Mouse (Mus musculus): ENCODE measurements at regions not wholly inside any gene's neighbourhood (a gene's known extent, or its start where the extent isn't known, plus 50 kb on each side); places are given as distances from the start of the nearest gene placed in this dataset.

DNA sequence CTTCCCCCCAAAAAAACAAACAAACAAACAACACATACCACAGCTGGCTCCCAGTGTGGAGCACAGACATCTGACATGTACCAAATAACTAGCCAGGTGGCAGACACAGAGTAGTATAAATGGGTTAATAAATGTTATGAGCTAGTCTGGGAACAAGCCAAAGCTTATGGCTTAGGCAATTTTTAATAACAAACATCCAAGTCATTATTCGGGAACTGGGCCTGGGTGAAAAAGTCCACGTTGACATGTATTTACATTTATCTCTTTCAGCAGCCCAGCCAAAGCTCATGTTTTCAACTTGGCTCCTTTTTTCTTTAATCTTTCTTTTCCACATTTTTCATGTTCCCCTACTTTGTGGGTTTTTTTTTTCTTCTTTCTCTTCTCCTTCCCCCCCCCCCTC lies 543.4 kb downstream of the Brinp1 start:
- Histone ChIP-seq H3K4me2 (replicated peaks; ENCODE audit: low read depth, low read length) (no peak overlapping the region), H3K4me1 (ENCODE audit: insufficient read depth, low read depth, low read length) (no peaks in the 10 kb centered on the region), H3K9me3 (ENCODE audit: low read length) (no peaks in the 10 kb centered on the region), H3K27me3 (replicated peaks; ENCODE audit: insufficient read depth, low read length) (no peaks in the 10 kb centered on the region), H3K4me3 (ENCODE audit: low read depth, low read length) (no peak overlapping the region), H3K27ac (ENCODE audit: low read length) (no peak overlapping the region), H3K9ac (replicated peaks; ENCODE audit: low read depth) (no peak overlapping the region), H3K36me3 (ENCODE audit: insufficient read depth, low read length) (no peaks in the 10 kb centered on the region)
- TF ChIP-seq EP300 (IDR thresholded peaks at IDR 0.05) (no peak), CTCF (IDR thresholded peaks at IDR 0.05) (no peak)
- DNase-seq (ENCODE audit: low spot score), result no peak
- WGBS, result 60% methylated on average over 2 of the region's 2 CpGs
- ATAC-seq, result no peak

- no peak for ATAC-seq
- 61% methylated on average over 3 of the region's 3 CpGs for WGBS
- Histone ChIP-seq H3K27me3 (replicated peaks; ENCODE audit: insufficient read depth, low read length) (no peaks in the 10 kb centered on the region), H3K9me3 (ENCODE audit: low read length) (no peaks in the 10 kb centered on the region), H3K36me3 (ENCODE audit: insufficient read depth, low read length) (no peaks in the 10 kb centered on the region), H3K9ac (replicated peaks; ENCODE audit: low read depth) (no peak overlapping the region), H3K4me3 (ENCODE audit: low read depth, low read length) (no peak overlapping the region), H3K4me2 (replicated peaks; ENCODE audit: low read depth, low read length) (no peak overlapping the region), H3K4me1 (ENCODE audit: insufficient read depth, low read depth, low read length) (no peaks in the 10 kb centered on the region), H3K27ac (ENCODE audit: low read length) (no peak overlapping the region)
- TF ChIP-seq CTCF (IDR thresholded peaks at IDR 0.05), result no peak
- no peak for TF ChIP-seq EP300 (IDR thresholded peaks at IDR 0.05)
- no peak for DNase-seq (ENCODE audit: low spot score)
Measured at GRCm38 (mm10) chr4:68404364-68404763, 549.8 kb downstream of the Brinp1 start.

- H3K36me3 ChIP-seq (ENCODE audit: insufficient read depth, low read length), result no peaks in the 10 kb centered on the region
- WGBS, result 89% methylated on average over 7 of the region's 7 CpGs
Measured at GRCm38 (mm10) chr4:68387097-68387496, 567.1 kb downstream of the Brinp1 start.

DNA sequence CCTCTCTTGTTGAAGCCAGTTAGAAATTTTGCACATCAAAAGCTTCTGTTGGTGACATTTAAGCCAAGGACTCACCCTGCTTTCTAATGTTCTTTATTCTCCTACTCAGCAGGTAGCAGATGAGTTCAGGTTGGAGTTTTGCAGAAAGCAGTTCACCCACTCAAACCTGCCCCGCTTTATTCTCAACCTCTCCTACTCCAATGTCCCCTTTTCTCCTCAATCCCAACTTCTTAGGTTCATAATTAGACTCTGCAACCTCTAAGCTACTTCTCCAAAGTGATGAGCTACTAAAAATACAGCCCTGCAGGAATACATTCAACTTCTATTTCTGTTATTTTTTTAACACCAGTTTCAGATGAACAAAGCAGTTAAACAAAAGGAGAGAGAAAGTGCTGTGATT lies 572.2 kb downstream of the Brinp1 start:
- H3K9ac ChIP-seq (replicated peaks; ENCODE audit: low read depth), result no peak overlapping the region
- ATAC-seq (no peak), DNase-seq (ENCODE audit: low spot score) (no peak)
- no peak overlapping the region for H3K4me2 ChIP-seq (replicated peaks; ENCODE audit: low read depth, low read length)
- no peak for TF ChIP-seq CTCF (IDR thresholded peaks at IDR 0.05)
- no peak for TF ChIP-seq EP300 (IDR thresholded peaks at IDR 0.05)
- no peaks in the 10 kb centered on the region for H3K36me3 ChIP-seq (ENCODE audit: insufficient read depth, low read length)
- WGBS, result 83% methylated on average over 1 of the region's 1 CpGs
- no peak overlapping the region for H3K4me3 ChIP-seq (ENCODE audit: low read depth, low read length)
- no peaks in the 10 kb centered on the region for H3K27me3 ChIP-seq (replicated peaks; ENCODE audit: insufficient read depth, low read length)
- no peak overlapping the region for H3K27ac ChIP-seq (ENCODE audit: low read length)
- H3K4me1 ChIP-seq (ENCODE audit: insufficient read depth, low read depth, low read length), result no peaks in the 10 kb centered on the region
- H3K9me3 ChIP-seq (ENCODE audit: low read length), result no peaks in the 10 kb centered on the region

More at GRCm38 (mm10) chr4:68387097-68387496, 567.1 kb downstream of the Brinp1 start:
- no peak overlapping the region for H3K4me2 ChIP-seq (replicated peaks; ENCODE audit: low read depth, low read length)
- no peak overlapping the region for H3K4me3 ChIP-seq (ENCODE audit: low read depth, low read length)
- H3K9me3 ChIP-seq (ENCODE audit: low read length), result no peaks in the 10 kb centered on the region
- no peak overlapping the region for H3K9ac ChIP-seq (replicated peaks; ENCODE audit: low read depth)
- no peaks in the 10 kb centered on the region for H3K27me3 ChIP-seq (replicated peaks; ENCODE audit: insufficient read depth, low read length)
- H3K4me1 ChIP-seq (ENCODE audit: insufficient read depth, low read depth, low read length), result no peaks in the 10 kb centered on the region
- TF ChIP-seq CTCF (IDR thresholded peaks at IDR 0.05) (no peak), EP300 (IDR thresholded peaks at IDR 0.05) (no peak)
- H3K27ac ChIP-seq (ENCODE audit: low read length), result no peak overlapping the region
- ATAC-seq (no peak), DNase-seq (ENCODE audit: low spot score) (no peak)

DNA sequence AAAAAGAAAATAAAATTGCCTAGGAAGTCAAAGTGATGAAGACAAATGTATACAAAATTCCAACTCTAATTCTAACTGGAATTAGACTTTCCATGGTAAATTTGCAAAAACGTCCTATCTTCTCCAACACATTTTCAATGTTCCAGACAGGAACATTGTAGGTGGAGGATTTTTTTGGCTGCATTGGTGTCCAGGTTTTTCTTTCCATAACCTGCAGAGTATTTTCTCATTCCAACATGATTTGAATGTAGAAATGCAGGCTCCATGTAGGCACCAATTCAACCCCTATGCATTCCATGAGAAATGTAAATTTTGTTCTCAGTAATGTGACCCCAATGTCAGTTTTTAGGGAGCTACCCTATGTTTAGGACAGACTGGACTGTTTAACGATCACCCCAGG lies 586.2 kb downstream of the Brinp1 start:
- Histone ChIP-seq H3K27me3 (replicated peaks; ENCODE audit: insufficient read depth, low read length) (no peaks in the 10 kb centered on the region), H3K36me3 (ENCODE audit: insufficient read depth, low read length) (no peaks in the 10 kb centered on the region), H3K9me3 (ENCODE audit: low read length) (no peaks in the 10 kb centered on the region), H3K4me3 (ENCODE audit: low read depth, low read length) (no peak overlapping the region), H3K27ac (ENCODE audit: low read length) (no peak overlapping the region), H3K4me1 (ENCODE audit: insufficient read depth, low read depth, low read length) (no peaks in the 10 kb centered on the region), H3K4me2 (replicated peaks; ENCODE audit: low read depth, low read length) (no peak overlapping the region), H3K9ac (replicated peaks; ENCODE audit: low read depth) (no peak overlapping the region)
- ATAC-seq, result no peak
- TF ChIP-seq CTCF (IDR thresholded peaks at IDR 0.05) (no peak), EP300 (IDR thresholded peaks at IDR 0.05) (no peak)
- WGBS, result 67% methylated on average over 2 of the region's 2 CpGs
- no peak for DNase-seq (ENCODE audit: low spot score)

DNA sequence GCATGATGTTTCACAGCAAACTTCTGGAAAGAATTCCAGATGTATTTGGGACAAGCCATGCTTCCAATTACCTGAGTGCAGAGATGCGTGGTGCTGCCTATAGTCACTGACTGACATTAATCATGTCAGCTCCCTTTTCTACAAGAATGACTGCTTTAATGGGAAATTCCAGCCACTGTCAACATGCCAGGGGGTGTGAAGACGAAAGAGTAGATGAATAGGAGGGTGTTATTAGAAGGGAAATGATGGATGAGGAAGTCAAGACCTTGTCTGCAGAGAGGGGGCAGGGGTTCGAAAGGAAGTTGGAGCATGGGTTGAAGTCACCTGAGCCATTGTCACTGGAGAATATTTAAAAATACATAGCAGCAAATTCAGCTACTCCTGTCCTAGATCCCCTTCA lies 634.6 kb downstream of the Brinp1 start:
- TF ChIP-seq CTCF (IDR thresholded peaks at IDR 0.05) (no peak), EP300 (IDR thresholded peaks at IDR 0.05) (no peak)
- no peak for ATAC-seq
- WGBS, result 27% methylated on average over 3 of the region's 3 CpGs

GRCm38 (mm10) chr4:68312751-68313150 lies 641.4 kb downstream of the Brinp1 start:
- Histone ChIP-seq H3K9ac (replicated peaks; ENCODE audit: low read depth) (no peak overlapping the region), H3K4me2 (replicated peaks; ENCODE audit: low read depth, low read length) (no peak overlapping the region), H3K36me3 (ENCODE audit: insufficient read depth, low read length) (no peaks in the 10 kb centered on the region), H3K27ac (ENCODE audit: low read length) (no peak overlapping the region), H3K4me3 (ENCODE audit: low read depth, low read length) (no peak overlapping the region), H3K9me3 (ENCODE audit: low read length) (no peaks in the 10 kb centered on the region), H3K27me3 (replicated peaks; ENCODE audit: insufficient read depth, low read length) (no peaks in the 10 kb centered on the region), H3K4me1 (ENCODE audit: insufficient read depth, low read depth, low read length) (no peaks in the 10 kb centered on the region)
- no peak for TF ChIP-seq CTCF (IDR thresholded peaks at IDR 0.05)
- no peak for TF ChIP-seq EP300 (IDR thresholded peaks at IDR 0.05)
- 87% methylated on average over 4 of the region's 4 CpGs for WGBS
- DNase-seq (ENCODE audit: low spot score), result no peak
- ATAC-seq, result no peak

More for the DNA sequence above, 634.6 kb downstream of the Brinp1 start:
- no peak overlapping the region for H3K27ac ChIP-seq (ENCODE audit: low read length)
- H3K9ac ChIP-seq (replicated peaks; ENCODE audit: low read depth), result no peak overlapping the region
- H3K4me3 ChIP-seq (ENCODE audit: low read depth, low read length), result no peak overlapping the region
- no peaks in the 10 kb centered on the region for H3K9me3 ChIP-seq (ENCODE audit: low read length)
- H3K27me3 ChIP-seq (replicated peaks; ENCODE audit: insufficient read depth, low read length), result no peaks in the 10 kb centered on the region
- no peaks in the 10 kb centered on the region for H3K36me3 ChIP-seq (ENCODE audit: insufficient read depth, low read length)
- no peaks in the 10 kb centered on the region for H3K4me1 ChIP-seq (ENCODE audit: insufficient read depth, low read depth, low read length)
- no peak for DNase-seq (ENCODE audit: low spot score)
- H3K4me2 ChIP-seq (replicated peaks; ENCODE audit: low read depth, low read length), result no peak overlapping the region

All from lung, postnatal 0 days (tissue).